Mouse (Mus musculus): ENCODE data around the gene Cpa3. TPM values are rescaled to one million over a fixed set of nuclear protein-coding genes. Genes with fewer than 3 reads are reported as not detected.

Cpa3 gene
- 0.14 TPM in 1 of 2 replicates, not detected in the other for polyA plus RNA-seq (2014; fragmentation: Nextera tagmentation; extraction: Ambion mirVana)

DNA sequence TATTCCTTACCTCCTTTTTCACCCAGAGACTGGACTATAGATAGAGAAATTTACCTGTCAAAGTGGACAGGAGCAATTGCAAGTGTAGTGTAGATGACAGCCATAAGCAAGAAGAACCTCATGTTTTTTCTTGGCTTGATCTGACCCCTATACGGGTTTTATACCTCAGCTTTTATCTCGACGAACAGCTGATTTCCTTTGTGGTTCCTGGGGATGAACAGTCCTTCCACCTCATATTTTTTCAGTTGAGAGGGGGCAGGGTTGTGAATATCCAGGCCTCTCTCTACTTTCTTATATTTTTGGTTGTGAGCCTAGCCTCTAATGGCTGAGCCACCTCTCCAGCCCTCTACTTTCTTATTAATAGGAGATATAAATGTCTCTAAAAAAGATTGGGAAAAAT lies at the start of gene Cpa3:
Gene Cpa3, minus strand, starts transcription at position 132 of the 400 bp plus-strand sequence.
- no peak within 1 kb of the TSS for H3K27ac ChIP-seq (replicated peaks; ENCODE audit: low read depth, low read length)
- no peak within 1 kb of the TSS for H3K4me2 ChIP-seq (ENCODE audit: low read length)
- H3K9ac ChIP-seq (replicated peaks; ENCODE audit: low read length), result no peak within 1 kb of the TSS
- DNase-seq (no peak), ATAC-seq (ENCODE audit: low FRiP score, low TSS enrichment) (no peak)
- no peaks in the 10 kb centered on the region for H3K27me3 ChIP-seq (ENCODE audit: control insufficient read depth, insufficient read depth, low read length)
- H3K36me3 ChIP-seq (ENCODE audit: control insufficient read depth, insufficient read depth, low read length), result no peaks in the 10 kb centered on the region
- no peaks in the 10 kb centered on the region for H3K4me1 ChIP-seq (ENCODE audit: control insufficient read depth, insufficient read depth, low read length)
- H3K4me3 ChIP-seq (replicated peaks; ENCODE audit: low read depth, low read length), result no peak within 1 kb of the TSS
- 82% methylated on average over 3 of the region's 3 CpGs for WGBS
- H3K9me3 ChIP-seq (ENCODE audit: control insufficient read depth, low read length), result no peaks in the 10 kb centered on the region

DNA sequence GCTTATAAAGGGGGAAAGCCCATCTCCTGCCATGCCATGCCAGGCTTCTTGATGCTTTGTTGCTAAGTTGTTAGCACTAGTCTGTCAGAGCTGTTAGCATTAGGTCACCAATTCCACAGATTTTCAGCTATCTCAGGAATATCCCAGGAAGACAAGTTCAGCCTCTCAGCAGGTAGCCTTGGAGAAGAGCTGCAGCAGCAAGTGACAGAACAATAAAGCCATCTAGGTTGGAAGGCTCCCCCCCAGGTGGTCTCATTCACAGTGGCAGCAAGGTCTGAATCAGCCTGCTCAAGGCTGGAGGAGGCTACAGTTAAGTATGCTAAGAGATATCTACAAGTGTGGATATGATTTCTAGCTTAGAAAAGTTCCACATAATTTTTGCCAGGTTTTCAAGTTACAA lies 49.4 kb upstream of the Cpa3 start:
- no peak overlapping the region for H3K27ac ChIP-seq (replicated peaks; ENCODE audit: low read depth, low read length)
- H3K4me1 ChIP-seq (ENCODE audit: control insufficient read depth, insufficient read depth, low read length), result no peaks in the 10 kb centered on the region
- ATAC-seq (ENCODE audit: low FRiP score, low TSS enrichment), result no peak
- no peaks in the 10 kb centered on the region for H3K27me3 ChIP-seq (ENCODE audit: control insufficient read depth, insufficient read depth, low read length)
- no peak for DNase-seq
- H3K9me3 ChIP-seq (ENCODE audit: control insufficient read depth, low read length), result no peaks in the 10 kb centered on the region
- H3K36me3 ChIP-seq (ENCODE audit: control insufficient read depth, insufficient read depth, low read length), result no peaks in the 10 kb centered on the region
- no peak overlapping the region for H3K4me2 ChIP-seq (ENCODE audit: low read length)
- H3K9ac ChIP-seq (replicated peaks; ENCODE audit: low read length), result no peak overlapping the region
- no peak overlapping the region for H3K4me3 ChIP-seq (replicated peaks; ENCODE audit: low read depth, low read length)

DNA sequence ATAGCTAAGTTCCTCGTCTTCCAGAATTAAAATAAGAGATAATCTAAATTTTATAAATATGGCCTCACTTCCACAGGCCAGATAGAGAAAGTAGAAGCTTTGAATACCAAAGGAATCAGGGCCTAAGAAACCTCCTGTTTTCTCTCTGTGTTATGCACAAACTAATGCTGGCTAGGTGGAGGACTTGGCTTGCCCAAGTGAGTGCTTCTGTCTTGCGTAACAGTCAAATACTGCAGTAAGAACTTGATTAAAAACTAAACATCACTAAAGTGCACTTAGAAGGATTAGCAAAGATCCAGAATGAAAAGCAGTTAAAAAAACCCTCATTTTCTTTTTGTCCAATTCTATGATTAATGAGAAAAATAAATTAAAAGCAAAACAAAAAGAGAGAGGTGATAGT lies 46.8 kb upstream of the Cpa3 start:
- Histone ChIP-seq H3K9ac (replicated peaks; ENCODE audit: low read length) (no peak overlapping the region), H3K4me3 (replicated peaks; ENCODE audit: low read depth, low read length) (no peak overlapping the region), H3K36me3 (ENCODE audit: control insufficient read depth, insufficient read depth, low read length) (no peaks in the 10 kb centered on the region), H3K9me3 (ENCODE audit: control insufficient read depth, low read length) (no peaks in the 10 kb centered on the region), H3K4me1 (ENCODE audit: control insufficient read depth, insufficient read depth, low read length) (no peaks in the 10 kb centered on the region), H3K27me3 (ENCODE audit: control insufficient read depth, insufficient read depth, low read length) (no peaks in the 10 kb centered on the region), H3K27ac (replicated peaks; ENCODE audit: low read depth, low read length) (no peak overlapping the region), H3K4me2 (ENCODE audit: low read length) (no peak overlapping the region)
- ATAC-seq (ENCODE audit: low FRiP score, low TSS enrichment) (no peak), DNase-seq (no peak)
- WGBS, result 91% methylated on average over 2 of the region's 2 CpGs

- Histone ChIP-seq H3K36me3 (ENCODE audit: control insufficient read depth, insufficient read depth, low read length) (no peaks in the 10 kb centered on the region), H3K9ac (replicated peaks; ENCODE audit: low read length) (no peak overlapping the region), H3K4me2 (ENCODE audit: low read length) (no peak overlapping the region), H3K4me3 (replicated peaks; ENCODE audit: low read depth, low read length) (no peak overlapping the region), H3K9me3 (ENCODE audit: control insufficient read depth, low read length) (no peaks in the 10 kb centered on the region), H3K4me1 (ENCODE audit: control insufficient read depth, insufficient read depth, low read length) (no peaks in the 10 kb centered on the region), H3K27me3 (ENCODE audit: control insufficient read depth, insufficient read depth, low read length) (no peaks in the 10 kb centered on the region), H3K27ac (replicated peaks; ENCODE audit: low read depth, low read length) (no peak overlapping the region)
- ATAC-seq (ENCODE audit: low FRiP score, low TSS enrichment) (no peak), DNase-seq (no peak)
- 73% methylated on average over 1 of the region's 1 CpGs for WGBS
Observed at GRCm38 (mm10) chr3:20281796-20282195, 39.8 kb upstream of the Cpa3 start.

DNA sequence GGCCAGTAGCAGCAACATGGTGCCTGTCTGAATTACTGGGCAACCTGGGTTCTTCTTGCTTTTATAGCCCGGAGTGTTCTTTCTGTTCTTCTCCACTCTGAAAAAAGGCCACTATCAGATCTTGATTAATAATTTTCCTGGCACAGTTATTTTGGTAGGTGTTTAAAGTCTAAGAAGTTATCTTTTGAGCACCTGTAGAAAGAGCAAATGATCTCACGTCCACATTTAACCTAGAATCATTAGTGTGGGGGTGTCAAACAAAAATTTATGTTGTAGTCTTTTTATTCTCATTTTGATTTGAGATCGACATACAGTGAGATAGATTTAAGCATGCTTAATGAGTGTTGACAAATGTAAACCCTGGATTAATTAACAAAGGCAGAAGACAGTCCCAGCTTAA lies 33.7 kb upstream of the Cpa3 start, which contains the start of gene Cpb1:
Gene Cpb1, minus strand, starts transcription at position 101 of the 400 bp plus-strand sequence.
- ATAC-seq (ENCODE audit: low FRiP score, low TSS enrichment), result no peak
- Histone ChIP-seq H3K4me3 (replicated peaks; ENCODE audit: low read depth, low read length) (no peak within 1 kb of the TSS), H3K9me3 (ENCODE audit: control insufficient read depth, low read length) (no peaks in the 10 kb centered on the region), H3K36me3 (ENCODE audit: control insufficient read depth, insufficient read depth, low read length) (no peaks in the 10 kb centered on the region), H3K27ac (replicated peaks; ENCODE audit: low read depth, low read length) (no peak within 1 kb of the TSS), H3K4me2 (ENCODE audit: low read length) (no peak within 1 kb of the TSS), H3K27me3 (ENCODE audit: control insufficient read depth, insufficient read depth, low read length) (no peaks in the 10 kb centered on the region), H3K9ac (replicated peaks; ENCODE audit: low read length) (no peak within 1 kb of the TSS), H3K4me1 (ENCODE audit: control insufficient read depth, insufficient read depth, low read length) (no peaks in the 10 kb centered on the region)
- 88% methylated on average over 3 of the region's 3 CpGs for WGBS
- no peak for DNase-seq

- ATAC-seq (ENCODE audit: low FRiP score, low TSS enrichment) (no peak), DNase-seq (peak; percentile 39)
- Histone ChIP-seq H3K9me3 (ENCODE audit: control insufficient read depth, low read length) (no peaks in the 10 kb centered on the region), H3K27me3 (ENCODE audit: control insufficient read depth, insufficient read depth, low read length) (no peaks in the 10 kb centered on the region), H3K4me3 (replicated peaks; ENCODE audit: low read depth, low read length) (no peak overlapping the region), H3K27ac (replicated peaks; ENCODE audit: low read depth, low read length) (no peak overlapping the region), H3K36me3 (ENCODE audit: control insufficient read depth, insufficient read depth, low read length) (no peaks in the 10 kb centered on the region), H3K9ac (replicated peaks; ENCODE audit: low read length) (no peak overlapping the region), H3K4me2 (ENCODE audit: low read length) (no peak overlapping the region), H3K4me1 (ENCODE audit: control insufficient read depth, insufficient read depth, low read length) (no peaks in the 10 kb centered on the region)
- WGBS, result 53% methylated on average over 9 of the region's 9 CpGs
Observed at GRCm38 (mm10) chr3:20254566-20255479, 12.8 kb upstream of the Cpa3 start.

GRCm38 (mm10) chr3:20243913-20244312 lies 1.9 kb upstream of the Cpa3 start:
- Histone ChIP-seq H3K4me3 (replicated peaks; ENCODE audit: low read depth, low read length) (no peak overlapping the region), H3K27me3 (ENCODE audit: control insufficient read depth, insufficient read depth, low read length) (no peaks in the 10 kb centered on the region), H3K9ac (replicated peaks; ENCODE audit: low read length) (no peak overlapping the region), H3K9me3 (ENCODE audit: control insufficient read depth, low read length) (no peaks in the 10 kb centered on the region), H3K27ac (replicated peaks; ENCODE audit: low read depth, low read length) (no peak overlapping the region), H3K36me3 (ENCODE audit: control insufficient read depth, insufficient read depth, low read length) (no peaks in the 10 kb centered on the region), H3K4me2 (ENCODE audit: low read length) (no peak overlapping the region), H3K4me1 (ENCODE audit: control insufficient read depth, insufficient read depth, low read length) (no peaks in the 10 kb centered on the region)
- WGBS, result 90% methylated on average over 1 of the region's 1 CpGs
- DNase-seq (no peak), ATAC-seq (ENCODE audit: low FRiP score, low TSS enrichment) (no peak)

DNA sequence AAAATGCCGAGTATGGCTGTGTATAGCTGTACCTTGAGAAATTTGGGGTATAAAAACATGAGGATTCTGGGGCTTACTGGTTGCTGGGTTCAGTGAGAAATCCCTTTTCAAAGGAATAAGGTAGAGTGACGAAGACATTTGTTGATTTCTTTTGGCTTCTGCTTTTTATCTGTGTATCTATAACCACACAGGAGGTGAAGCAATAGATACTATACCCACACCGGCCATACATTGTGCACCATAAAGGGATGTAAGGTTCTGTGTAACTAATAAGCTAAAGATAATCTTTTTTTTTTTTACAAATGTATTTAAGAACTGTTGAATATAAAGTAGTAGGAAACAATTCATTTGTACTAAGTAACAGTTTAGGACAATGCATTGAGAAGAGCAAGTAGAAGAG lies 2.2 kb downstream of the Cpa3 start:
- Histone ChIP-seq H3K4me2 (ENCODE audit: low read length) (no peak overlapping the region), H3K4me3 (replicated peaks; ENCODE audit: low read depth, low read length) (no peak overlapping the region), H3K27me3 (ENCODE audit: control insufficient read depth, insufficient read depth, low read length) (no peaks in the 10 kb centered on the region), H3K9ac (replicated peaks; ENCODE audit: low read length) (no peak overlapping the region), H3K36me3 (ENCODE audit: control insufficient read depth, insufficient read depth, low read length) (no peaks in the 10 kb centered on the region), H3K9me3 (ENCODE audit: control insufficient read depth, low read length) (no peaks in the 10 kb centered on the region), H3K4me1 (ENCODE audit: control insufficient read depth, insufficient read depth, low read length) (no peaks in the 10 kb centered on the region), H3K27ac (replicated peaks; ENCODE audit: low read depth, low read length) (no peak overlapping the region)
- WGBS, result 81% methylated on average over 3 of the region's 3 CpGs
- DNase-seq (no peak), ATAC-seq (ENCODE audit: low FRiP score, low TSS enrichment) (no peak)

GRCm38 (mm10) chr3:20236965-20237364 lies 5.0 kb downstream of the Cpa3 start:
- no peaks in the 10 kb centered on the region for H3K4me1 ChIP-seq (ENCODE audit: control insufficient read depth, insufficient read depth, low read length)
- H3K36me3 ChIP-seq (ENCODE audit: control insufficient read depth, insufficient read depth, low read length), result no peaks in the 10 kb centered on the region
- no peaks in the 10 kb centered on the region for H3K9me3 ChIP-seq (ENCODE audit: control insufficient read depth, low read length)
- no peak overlapping the region for H3K27ac ChIP-seq (replicated peaks; ENCODE audit: low read depth, low read length)
- DNase-seq (no peak), ATAC-seq (ENCODE audit: low FRiP score, low TSS enrichment) (no peak)
- no peak overlapping the region for H3K4me3 ChIP-seq (replicated peaks; ENCODE audit: low read depth, low read length)
- no peak overlapping the region for H3K4me2 ChIP-seq (ENCODE audit: low read length)
- H3K9ac ChIP-seq (replicated peaks; ENCODE audit: low read length), result no peak overlapping the region
- H3K27me3 ChIP-seq (ENCODE audit: control insufficient read depth, insufficient read depth, low read length), result no peaks in the 10 kb centered on the region
- 88% methylated on average over 1 of the region's 1 CpGs for WGBS
